ENCODE assay signal across 8 mouse cellular contexts in genomic region chr9:107961881-107962280, GRCm38 (mm10). TPM values are rescaled to one million over a fixed set of nuclear protein-coding genes. Genes with fewer than 3 reads are reported as not detected.
DNase-seq lines count a peak whose midpoint lies in the region; ATAC-seq lines count a peak whose summit lies in the region.

No protein-coding gene starts in this region.

- 0 out of 2 replicates have a peak, but pooled peaks have one; percentile 16 for ATAC-seq in intestine, embryonic 14.5 days (replicated peaks; ENCODE audit: low FRiP score, low TSS enrichment, low read depth)
- ATAC-seq in intestine, embryonic 15.5 days: no peak

- H3K9ac ChIP-seq in intestine, embryonic 14.5 days (ENCODE audit: low read length): no peak overlapping the region
- H3K9ac ChIP-seq in intestine, embryonic 15.5 days: no peak overlapping the region

- intact Hi-C loops in heart, postnatal 10 days (cut with DNase I): loop anchor here (1.0 kb wide), 1 partner anchor 58 kb away; no protein-coding TSS in a partner anchor
- intact Hi-C loops in left cerebral cortex, postnatal 36 days (cut with DNase I): loop anchor here (1.0 to 5.0 kb wide), 3 partner anchors 58 to 105 kb away; partner anchors contain the start of gene Amigo3

- no peaks in the 10 kb centered on the region for H3K27me3 ChIP-seq in intestine, embryonic 14.5 days (replicated peaks; ENCODE audit: control insufficient read depth, insufficient read depth, low read length)
- H3K27me3 ChIP-seq in intestine, embryonic 15.5 days (replicated peaks): no peaks in the 10 kb centered on the region

- peaks cover 56% of the 10 kb centered on the region for H3K36me3 ChIP-seq in intestine, embryonic 14.5 days (ENCODE audit: control insufficient read depth, insufficient read depth, low read length)
- H3K36me3 ChIP-seq in intestine, embryonic 15.5 days: peaks cover 26% of the 10 kb centered on the region

- 64% methylated on average over 5 of the region's 5 CpGs for WGBS in intestine, embryonic 14.5 days
- 54% methylated on average over 5 of the region's 5 CpGs for WGBS in intestine, embryonic 15.5 days

- H3K9me3 ChIP-seq in intestine, embryonic 14.5 days (ENCODE audit: control insufficient read depth, low read length): no peaks in the 10 kb centered on the region
- H3K9me3 ChIP-seq in intestine, embryonic 15.5 days: no peaks in the 10 kb centered on the region

- DNase-seq in intestine, embryonic 14.5 days (ENCODE audit: low spot score): no peak
- DNase-seq in NIH3T3 (ENCODE audit: low read depth): peak; percentile 83
- DNase-seq in heart, postnatal 10 days: peak; percentile 54 to 59
- peak; percentile 69 to 72 for DNase-seq in left cerebral cortex, postnatal 36 days (ENCODE audit: low spot score in 2 of 2)
- DNase-seq in right cerebral cortex, postnatal 4 days: peak; percentile 63
- DNase-seq in adrenal gland, adult 18-20 months (ENCODE audit: low spot score in 2 of 2): no peak
- DNase-seq in thymus, postnatal 0 days (ENCODE audit: low spot score): no peak

- no peaks in the 10 kb centered on the region for H3K4me1 ChIP-seq in intestine, embryonic 14.5 days (replicated peaks; ENCODE audit: control insufficient read depth, insufficient read depth, low read length)
- H3K4me1 ChIP-seq in intestine, embryonic 15.5 days (replicated peaks): no peaks in the 10 kb centered on the region

- no peak overlapping the region for H3K4me2 ChIP-seq in intestine, embryonic 14.5 days (ENCODE audit: low read length)
- H3K4me2 ChIP-seq in intestine, embryonic 15.5 days (replicated peaks): no peak overlapping the region

- H3K27ac ChIP-seq in intestine, embryonic 14.5 days (ENCODE audit: low read depth): no peak overlapping the region
- H3K27ac ChIP-seq in intestine, embryonic 15.5 days: no peak overlapping the region

- H3K4me3 ChIP-seq in intestine, embryonic 14.5 days (ENCODE audit: low read depth, low read length): no peak overlapping the region
- no peak overlapping the region for H3K4me3 ChIP-seq in intestine, embryonic 15.5 days (replicated peaks)

RNA-seq across cellular contexts. Expression of gene Traip, which starts 11.9 kb away (rescaled TPM):
- 23.9 and 24.1 TPM in 2 replicates for polyA plus RNA-seq in intestine, embryonic 14.5 days (2014; fragmentation: Nextera tagmentation; extraction: Ambion mirVana)
- 17.7 and 17.9 TPM in 2 replicates for polyA plus RNA-seq in intestine, embryonic 15.5 days (2015; fragmentation: Nextera tagmentation; extraction: Ambion mirVana)
- 1 to 10 TPM; 3.3 to 4.0 TPM for total RNA-seq in heart, postnatal 10 days (2021)
- 10 to 100 TPM in 1 of 2 experiments, 1 to 10 TPM in 1; 7.8 to 16.5 TPM for total RNA-seq in left cerebral cortex, postnatal 36 days (2021)
- total RNA-seq in adrenal gland, adult 18-20 months (2021): 1 to 10 TPM; 1.0 to 1.1 TPM
- polyA plus RNA-seq in thymus, postnatal 0 days (2015; fragmentation: Nextera tagmentation; extraction: Ambion mirVana): 23.1 and 27.2 TPM in 2 replicates

RNA-seq across cellular contexts. Expression of gene Uba7, which starts 13.4 kb away (rescaled TPM):
- polyA plus RNA-seq in intestine, embryonic 14.5 days (2014; fragmentation: Nextera tagmentation; extraction: Ambion mirVana): 48.0 and 51.1 TPM in 2 replicates
- 29.9 and 32.4 TPM in 2 replicates for polyA plus RNA-seq in intestine, embryonic 15.5 days (2015; fragmentation: Nextera tagmentation; extraction: Ambion mirVana)
- 10 to 100 TPM; 13.4 to 15.7 TPM for total RNA-seq in heart, postnatal 10 days (2021)
- total RNA-seq in left cerebral cortex, postnatal 36 days (2021): 1 to 10 TPM; 2.4 to 3.9 TPM
- 10 to 100 TPM; 14.2 to 22.1 TPM for total RNA-seq in adrenal gland, adult 18-20 months (2021)
- 54.9 and 63.2 TPM in 2 replicates for polyA plus RNA-seq in thymus, postnatal 0 days (2015; fragmentation: Nextera tagmentation; extraction: Ambion mirVana)

RNA-seq across cellular contexts. Expression of gene Gm20661, which starts 21.0 kb away (rescaled TPM):
- polyA plus RNA-seq in intestine, embryonic 14.5 days (2014; fragmentation: Nextera tagmentation; extraction: Ambion mirVana): 8.7 and 11.4 TPM in 2 replicates
- 5.7 and 7.2 TPM in 2 replicates for polyA plus RNA-seq in intestine, embryonic 15.5 days (2015; fragmentation: Nextera tagmentation; extraction: Ambion mirVana)
- total RNA-seq in heart, postnatal 10 days (2021): under 1 TPM; 0.36 to 0.50 TPM
- not detected for total RNA-seq in left cerebral cortex, postnatal 36 days (2021)
- under 1 TPM in 1 of 2 experiments, not detected in 1; 0.29 TPM for total RNA-seq in adrenal gland, adult 18-20 months (2021)
- 0.26 and 0.27 TPM in 2 replicates for polyA plus RNA-seq in thymus, postnatal 0 days (2015; fragmentation: Nextera tagmentation; extraction: Ambion mirVana)

RNA-seq across cellular contexts. Expression of gene Inka1, which starts 23.8 kb away (rescaled TPM):
- polyA plus RNA-seq in intestine, embryonic 14.5 days (2014; fragmentation: Nextera tagmentation; extraction: Ambion mirVana): 58.7 and 62.4 TPM in 2 replicates
- 40.3 and 41.8 TPM in 2 replicates for polyA plus RNA-seq in intestine, embryonic 15.5 days (2015; fragmentation: Nextera tagmentation; extraction: Ambion mirVana)
- total RNA-seq in heart, postnatal 10 days (2021): 10 to 100 TPM; 23.3 to 28.0 TPM
- 1 to 10 TPM; 4.4 to 4.9 TPM for total RNA-seq in left cerebral cortex, postnatal 36 days (2021)
- 1 to 10 TPM; 4.3 to 6.4 TPM for total RNA-seq in adrenal gland, adult 18-20 months (2021)
- 31.6 and 33.8 TPM in 2 replicates for polyA plus RNA-seq in thymus, postnatal 0 days (2015; fragmentation: Nextera tagmentation; extraction: Ambion mirVana)

RNA-seq across cellular contexts. Expression of gene Camkv, which starts 26.4 kb away (rescaled TPM):
- 1.7 and 1.9 TPM in 2 replicates for polyA plus RNA-seq in intestine, embryonic 14.5 days (2014; fragmentation: Nextera tagmentation; extraction: Ambion mirVana)
- polyA plus RNA-seq in intestine, embryonic 15.5 days (2015; fragmentation: Nextera tagmentation; extraction: Ambion mirVana): 1.9 and 2.2 TPM in 2 replicates
- total RNA-seq in heart, postnatal 10 days (2021): under 1 TPM; 0.14 to 0.37 TPM
- total RNA-seq in left cerebral cortex, postnatal 36 days (2021): 100 to 1,000 TPM; 353 to 360 TPM
- total RNA-seq in adrenal gland, adult 18-20 months (2021): 1 to 10 TPM; 4.2 to 6.2 TPM
- polyA plus RNA-seq in thymus, postnatal 0 days (2015; fragmentation: Nextera tagmentation; extraction: Ambion mirVana): 12.1 and 12.9 TPM in 2 replicates

Comparison
In these comparisons a context has a peak if more than half of its experiments do, and no peak if none do; other contexts are left out.
1. DNase-seq: peak in NIH3T3 (single experiment), heart, postnatal 10 days (2 of 2), left cerebral cortex, postnatal 36 days (2 of 2) and right cerebral cortex, postnatal 4 days (single experiment); none in intestine, embryonic 14.5 days (single experiment), adrenal gland, adult 18-20 months (0 of 2) and thymus, postnatal 0 days (single experiment).